Mouse (Mus musculus): Measurements from ENCODE around the gene Mob3c. TPM values are rescaled to one million over a fixed set of nuclear protein-coding genes. Genes with fewer than 3 reads are reported as not detected.

The Mob3c gene
- 8.4 and 8.8 TPM in 2 replicates for polyA plus RNA-seq (2016; fragmentation: Nextera tagmentation; extraction: Ambion mirVana)

DNA sequence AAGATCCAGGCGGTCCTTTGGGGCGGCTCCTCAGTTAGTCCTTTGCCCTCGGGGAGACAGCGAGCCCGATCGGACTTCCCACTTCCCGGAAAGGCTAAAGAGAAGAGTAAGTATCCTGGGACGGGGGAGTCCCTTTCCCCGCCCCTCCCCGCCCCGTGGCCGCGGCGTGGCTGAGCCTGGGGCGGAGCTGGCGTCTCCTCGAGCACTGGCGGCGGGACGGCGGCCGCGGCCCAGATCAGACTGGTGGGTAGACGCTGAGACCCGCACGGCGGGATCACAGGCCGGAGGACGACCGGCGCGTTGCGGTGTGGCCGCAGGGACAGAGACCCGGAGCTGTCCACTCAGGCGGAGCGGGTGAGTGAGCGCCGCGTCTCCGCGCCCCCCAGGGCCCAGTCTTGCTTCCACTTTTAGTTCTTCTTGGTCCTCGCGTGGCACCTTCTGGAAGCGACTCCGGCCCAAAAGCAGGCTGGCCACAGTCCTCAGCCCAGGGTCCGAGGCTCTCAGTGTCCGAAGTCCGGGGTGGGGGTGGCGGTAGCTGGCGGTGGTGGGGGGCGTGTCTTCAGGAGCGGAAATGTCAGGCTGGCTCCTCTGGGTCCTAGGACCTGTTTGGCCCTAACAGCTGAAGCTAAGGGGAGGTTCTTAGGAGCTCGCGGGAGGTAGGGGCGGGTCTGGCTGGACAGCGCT lies at the start of gene Mob3c:
Gene Mob3c, plus strand, starts transcription at position 205 of the 684 bp plus-strand sequence.
- Histone ChIP-seq H3K27me3 (peaks cover 8% of the 10 kb centered on the region; the same call in 1 of the 2 replicates), H3K4me2 (peak within 1 kb of the TSS; percentile 74), H3K9me3 (no peaks in the 10 kb centered on the region), H3K4me1 (replicated peaks) (peaks cover 8% of the 10 kb centered on the region), H3K36me3 (peaks cover 17% of the 10 kb centered on the region; the same call in 1 of the 2 replicates), H3K27ac (peak within 1 kb of the TSS; percentile 70), H3K9ac (replicated peaks) (peak within 1 kb of the TSS; percentile 74), H3K4me3 (replicated peaks) (peak within 1 kb of the TSS; percentile 83)
- WGBS = under 1% methylated on average over 48 of the region's 57 CpGs
- ATAC-seq (ENCODE audit: insufficient number of reproducible peaks, insufficient read depth, low FRiP score, low TSS enrichment, low read depth) = peak; percentile 79

DNA sequence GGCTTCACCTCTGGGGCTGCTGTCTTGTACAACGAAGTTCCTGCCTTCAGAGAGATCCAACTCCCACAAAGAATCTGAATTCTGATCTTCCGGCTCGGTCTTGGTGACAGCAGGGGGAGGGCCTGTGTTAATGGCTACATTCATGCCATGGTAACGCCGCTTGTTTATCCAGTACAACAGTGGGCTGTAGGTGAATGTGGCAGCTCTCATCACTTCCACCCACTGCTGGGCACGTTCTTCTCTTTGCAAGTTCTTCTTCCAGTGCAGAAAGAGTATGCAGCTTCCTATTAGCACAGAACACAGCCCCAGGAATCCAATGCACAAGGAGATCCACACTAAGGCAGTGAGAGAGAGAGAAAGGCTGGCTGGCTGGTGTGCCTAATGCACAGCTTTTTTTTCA lies 47.6 kb upstream of the Mob3c start:
- Histone ChIP-seq H3K27me3 (no peaks in the 10 kb centered on the region), H3K9me3 (no peaks in the 10 kb centered on the region), H3K27ac (no peak overlapping the region), H3K4me2 (no peak overlapping the region), H3K9ac (replicated peaks) (no peak overlapping the region), H3K4me3 (replicated peaks) (no peak overlapping the region), H3K36me3 (peaks cover 20% of the 10 kb centered on the region), H3K4me1 (replicated peaks) (peaks cover 5% of the 10 kb centered on the region)
- WGBS = 58% methylated on average over 6 of the region's 6 CpGs
- ATAC-seq (ENCODE audit: insufficient number of reproducible peaks, insufficient read depth, low FRiP score, low TSS enrichment, low read depth) = no peak

DNA sequence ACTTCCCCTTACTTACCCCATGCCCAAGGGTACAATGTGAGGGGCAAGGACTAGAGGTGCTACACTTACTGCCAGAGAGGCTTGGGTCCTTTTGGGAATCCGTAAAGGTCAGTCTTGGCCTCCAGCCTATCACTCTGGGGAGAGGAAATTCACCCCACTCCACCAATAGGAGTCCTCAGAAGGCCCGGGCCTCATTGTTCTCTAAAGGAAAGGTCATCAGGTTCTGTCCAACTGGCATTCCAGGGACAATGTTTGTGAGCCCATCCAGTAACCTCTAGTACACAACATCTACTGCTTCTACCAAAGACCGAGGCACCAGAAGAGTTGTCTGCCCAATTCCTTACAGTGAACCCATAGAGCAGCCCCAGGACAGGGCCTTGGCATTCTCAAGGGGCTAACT lies 47.0 kb upstream of the Mob3c start, which contains the start of gene Tex38:
Gene Tex38, minus strand, starts transcription at position 101 of the 400 bp plus-strand sequence.
- Histone ChIP-seq H3K27ac (no peak within 1 kb of the TSS), H3K27me3 (no peaks in the 10 kb centered on the region), H3K9ac (replicated peaks) (no peak within 1 kb of the TSS), H3K4me2 (no peak within 1 kb of the TSS), H3K4me1 (replicated peaks) (peaks cover 12% of the 10 kb centered on the region), H3K4me3 (replicated peaks) (no peak within 1 kb of the TSS), H3K36me3 (peaks cover 16% of the 10 kb centered on the region), H3K9me3 (no peaks in the 10 kb centered on the region)
- WGBS = 88% methylated on average over 3 of the region's 3 CpGs
- no peak for ATAC-seq (ENCODE audit: insufficient number of reproducible peaks, insufficient read depth, low FRiP score, low TSS enrichment, low read depth)

DNA sequence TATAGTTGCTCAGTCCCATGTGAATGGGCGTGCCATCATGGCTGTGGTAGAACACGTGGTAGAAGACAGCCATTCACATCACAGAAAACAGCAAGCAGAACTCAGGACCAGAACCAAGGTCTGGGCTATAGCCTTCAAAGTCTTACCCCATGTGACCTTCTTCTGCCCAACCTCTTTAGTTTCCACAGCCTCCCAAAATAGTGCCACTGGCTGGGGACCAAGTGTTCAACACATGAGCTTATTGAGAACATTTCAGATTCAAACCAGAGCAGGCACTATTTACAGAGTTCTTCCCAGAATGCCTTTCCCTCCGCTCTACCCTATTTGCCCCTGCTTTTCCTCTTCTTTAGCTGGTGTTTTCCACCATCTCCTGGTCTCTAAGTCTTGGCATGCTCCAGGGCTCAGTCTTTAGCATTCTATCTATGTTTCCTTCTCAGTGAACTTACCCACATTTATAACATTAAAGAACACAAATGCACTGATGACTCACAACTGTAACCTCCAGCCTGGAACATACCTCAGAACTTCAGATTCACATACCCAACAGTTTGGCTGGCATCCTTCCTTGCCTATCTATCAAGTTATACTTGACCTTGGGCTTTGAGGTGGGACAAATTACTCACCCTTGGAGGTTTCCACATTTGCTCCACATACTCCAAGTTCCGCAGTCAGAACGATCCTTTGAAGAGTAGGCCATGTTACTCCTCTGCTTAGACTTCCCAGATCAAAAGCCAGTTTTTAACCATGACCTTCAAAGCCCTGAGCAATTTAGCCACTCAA lies 45.7 kb upstream of the Mob3c start:
- Histone ChIP-seq H3K27me3 (no peaks in the 10 kb centered on the region), H3K36me3 (peaks cover 8% of the 10 kb centered on the region), H3K4me1 (replicated peaks) (peaks cover 15% of the 10 kb centered on the region), H3K4me3 (replicated peaks) (no peak overlapping the region), H3K9ac (replicated peaks) (no peak overlapping the region), H3K4me2 (no peak overlapping the region), H3K9me3 (no peaks in the 10 kb centered on the region), H3K27ac (no peak overlapping the region)
- no peak for ATAC-seq (ENCODE audit: insufficient number of reproducible peaks, insufficient read depth, low FRiP score, low TSS enrichment, low read depth)
- 86% methylated on average over 5 of the region's 5 CpGs for WGBS

DNA sequence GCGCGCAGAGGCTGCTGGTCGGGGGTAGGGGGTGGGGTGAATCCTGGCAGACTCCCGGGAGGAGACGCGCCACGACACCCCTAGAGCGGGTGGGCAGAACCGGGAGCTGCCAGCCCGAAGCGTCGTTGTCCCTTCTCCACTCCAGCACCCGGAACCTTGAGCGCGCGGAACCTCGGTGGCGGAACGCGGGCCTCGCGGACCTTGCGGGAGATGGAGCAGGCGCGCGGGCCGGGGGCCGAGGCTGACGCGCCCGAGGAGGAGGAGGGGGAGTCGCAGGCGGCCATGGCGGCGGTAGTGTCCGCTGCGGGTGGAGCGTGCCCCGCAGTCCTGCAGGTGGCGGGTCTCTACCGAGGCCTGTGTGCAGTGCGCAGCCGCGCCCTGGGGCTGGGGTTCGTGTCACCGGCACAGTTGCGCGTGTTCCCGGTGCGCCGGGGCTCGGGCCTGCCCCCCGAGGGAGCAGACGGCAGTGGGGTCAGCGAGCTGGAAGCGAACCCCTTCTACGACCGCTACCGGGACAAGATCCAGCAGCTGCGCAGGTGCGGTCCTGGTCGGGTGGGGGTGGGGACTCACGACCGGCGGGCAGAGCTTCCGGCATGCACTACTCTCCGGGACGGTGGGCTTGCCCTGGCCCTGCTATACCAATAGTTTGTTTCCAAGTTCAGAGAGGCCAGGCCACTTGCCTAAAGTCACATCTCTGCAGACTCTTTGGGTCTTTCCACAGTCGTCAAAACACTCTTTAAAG lies 43.0 kb upstream of the Mob3c start, which contains the start of gene Atpaf1:
Gene Atpaf1, plus strand, starts transcription at position 44 of the 742 bp plus-strand sequence.
- no peaks in the 10 kb centered on the region for H3K9me3 ChIP-seq
- peak; percentile 85 for ATAC-seq (ENCODE audit: insufficient number of reproducible peaks, insufficient read depth, low FRiP score, low TSS enrichment, low read depth)
- H3K4me1 ChIP-seq (replicated peaks) = peaks cover 15% of the 10 kb centered on the region
- no peaks in the 10 kb centered on the region for H3K27me3 ChIP-seq
- peak within 1 kb of the TSS; percentile 69 for H3K4me3 ChIP-seq (replicated peaks)
- peaks cover 25% of the 10 kb centered on the region for H3K36me3 ChIP-seq
- WGBS = under 1% methylated on average over 69 of the region's 69 CpGs
- H3K4me2 ChIP-seq = peak within 1 kb of the TSS; percentile 76
- H3K27ac ChIP-seq = peak within 1 kb of the TSS; percentile 26; the same call in 1 of the 2 replicates
- H3K9ac ChIP-seq (replicated peaks) = peak within 1 kb of the TSS; percentile 72

DNA sequence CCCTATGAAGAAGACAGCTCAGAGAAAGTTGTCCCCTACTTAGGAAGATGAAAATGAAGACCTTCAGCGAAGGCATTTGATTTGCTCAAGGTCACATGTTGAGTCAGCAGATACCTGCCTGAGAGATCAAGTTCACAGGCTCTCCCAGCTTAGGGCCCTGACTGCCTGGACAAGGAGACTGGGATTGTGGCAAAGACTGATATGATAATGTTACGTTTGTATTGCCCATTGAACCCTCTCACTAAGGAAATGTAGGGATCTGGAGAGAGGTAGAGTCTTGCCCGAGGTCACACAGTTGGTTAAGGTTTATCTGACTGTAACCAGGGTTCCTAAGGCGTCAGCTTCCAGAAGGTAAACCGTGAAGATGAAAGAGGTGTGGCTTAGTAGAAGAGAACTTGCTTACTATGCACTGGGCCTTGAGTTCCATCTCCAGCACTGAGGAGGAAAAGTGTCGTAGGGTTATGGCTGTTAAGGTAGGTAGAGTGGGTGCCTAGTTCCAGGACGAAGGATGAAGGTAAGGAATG lies 42.3 kb upstream of the Mob3c start:
- peak overlapping the region; percentile 76 for H3K4me2 ChIP-seq
- no peaks in the 10 kb centered on the region for H3K9me3 ChIP-seq
- H3K4me1 ChIP-seq (replicated peaks) = peaks cover 15% of the 10 kb centered on the region
- H3K4me3 ChIP-seq (replicated peaks) = peak overlapping the region; percentile 69
- H3K9ac ChIP-seq (replicated peaks) = peak overlapping the region; percentile 72
- H3K27ac ChIP-seq = no peak overlapping the region
- peaks cover 31% of the 10 kb centered on the region for H3K36me3 ChIP-seq
- no peaks in the 10 kb centered on the region for H3K27me3 ChIP-seq
- WGBS = 60% methylated on average over 7 of the region's 7 CpGs
- no peak for ATAC-seq (ENCODE audit: insufficient number of reproducible peaks, insufficient read depth, low FRiP score, low TSS enrichment, low read depth)

DNA sequence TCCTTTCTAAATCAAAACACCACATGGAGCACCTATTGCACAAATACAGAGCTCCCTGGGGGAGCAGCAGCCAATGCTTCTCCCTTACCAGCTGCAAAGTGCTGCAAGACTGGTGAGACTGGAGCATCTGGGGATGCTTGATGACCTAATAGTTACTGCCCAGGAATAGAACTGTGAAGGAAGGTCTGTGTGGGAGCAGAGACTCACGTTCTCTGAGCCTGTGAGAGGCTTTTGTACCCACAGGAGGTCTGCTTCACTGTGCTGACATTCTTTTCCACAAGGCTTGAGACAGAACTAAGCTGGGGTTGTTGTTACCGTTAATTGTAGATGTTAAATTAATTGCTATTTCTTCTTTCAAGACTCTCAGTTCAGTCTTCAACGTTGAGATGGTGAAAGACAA lies 37.0 kb upstream of the Mob3c start:
- H3K9me3 ChIP-seq = no peaks in the 10 kb centered on the region
- H3K27me3 ChIP-seq = no peaks in the 10 kb centered on the region
- H3K9ac ChIP-seq (replicated peaks) = no peak overlapping the region
- H3K4me3 ChIP-seq (replicated peaks) = no peak overlapping the region
- ATAC-seq (ENCODE audit: insufficient number of reproducible peaks, insufficient read depth, low FRiP score, low TSS enrichment, low read depth) = no peak
- peaks cover 49% of the 10 kb centered on the region for H3K36me3 ChIP-seq
- H3K4me2 ChIP-seq = no peak overlapping the region
- H3K4me1 ChIP-seq (replicated peaks) = peaks cover 20% of the 10 kb centered on the region
- no peak overlapping the region for H3K27ac ChIP-seq
- 78% methylated on average over 3 of the region's 3 CpGs for WGBS

GRCm38 (mm10) chr4:115795360-115795759 lies 32.5 kb upstream of the Mob3c start:
- H3K27me3 ChIP-seq = no peaks in the 10 kb centered on the region
- H3K9me3 ChIP-seq = no peaks in the 10 kb centered on the region
- 24% methylated on average over 3 of the region's 3 CpGs for WGBS
- no peak overlapping the region for H3K4me3 ChIP-seq (replicated peaks)
- ATAC-seq (ENCODE audit: insufficient number of reproducible peaks, insufficient read depth, low FRiP score, low TSS enrichment, low read depth) = peak; percentile 74
- peak overlapping the region; percentile 75 for H3K27ac ChIP-seq
- H3K9ac ChIP-seq (replicated peaks) = no peak overlapping the region
- H3K4me1 ChIP-seq (replicated peaks) = peaks cover 19% of the 10 kb centered on the region
- H3K36me3 ChIP-seq = peaks cover 59% of the 10 kb centered on the region
- H3K4me2 ChIP-seq = no peak overlapping the region

DNA sequence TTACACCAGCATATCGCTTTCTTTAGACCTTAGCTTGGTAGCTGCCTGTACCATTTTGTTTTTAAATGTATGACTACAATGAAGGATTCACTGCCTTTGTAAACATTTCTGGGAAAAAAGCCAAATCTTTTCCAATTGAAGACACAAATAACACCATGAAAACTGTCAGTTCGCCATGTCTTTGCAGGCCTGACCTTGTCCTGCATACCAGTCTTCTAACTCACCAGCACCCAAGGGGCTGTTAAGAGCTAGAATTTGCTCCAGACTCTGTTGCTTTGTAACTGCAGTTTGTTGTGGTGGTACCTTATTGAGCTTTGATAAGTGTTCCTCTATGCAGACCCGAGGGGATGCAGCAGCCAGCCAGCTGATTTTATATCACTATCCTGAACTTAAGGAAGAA lies 27.9 kb upstream of the Mob3c start:
- H3K27ac ChIP-seq = no peak overlapping the region
- H3K9me3 ChIP-seq = no peaks in the 10 kb centered on the region
- WGBS = 93% methylated on average over 3 of the region's 3 CpGs
- H3K4me3 ChIP-seq (replicated peaks) = no peak overlapping the region
- ATAC-seq (ENCODE audit: insufficient number of reproducible peaks, insufficient read depth, low FRiP score, low TSS enrichment, low read depth) = no peak
- peaks cover 56% of the 10 kb centered on the region for H3K36me3 ChIP-seq
- H3K27me3 ChIP-seq = no peaks in the 10 kb centered on the region
- peaks cover 12% of the 10 kb centered on the region for H3K4me1 ChIP-seq (replicated peaks)
- no peak overlapping the region for H3K9ac ChIP-seq (replicated peaks)
- no peak overlapping the region for H3K4me2 ChIP-seq

GRCm38 (mm10) chr4:115812326-115812725 lies 15.6 kb upstream of the Mob3c start:
- H3K27me3 ChIP-seq = no peaks in the 10 kb centered on the region
- H3K4me3 ChIP-seq (replicated peaks) = no peak overlapping the region
- H3K9me3 ChIP-seq = no peaks in the 10 kb centered on the region
- WGBS = 89% methylated on average over 4 of the region's 4 CpGs
- no peaks in the 10 kb centered on the region for H3K4me1 ChIP-seq (replicated peaks)
- peaks cover 51% of the 10 kb centered on the region for H3K36me3 ChIP-seq
- H3K9ac ChIP-seq (replicated peaks) = no peak overlapping the region
- no peak for ATAC-seq (ENCODE audit: insufficient number of reproducible peaks, insufficient read depth, low FRiP score, low TSS enrichment, low read depth)
- H3K4me2 ChIP-seq = no peak overlapping the region
- no peak overlapping the region for H3K27ac ChIP-seq

- H3K36me3 ChIP-seq = peaks cover 47% of the 10 kb centered on the region
- 90% methylated on average over 5 of the region's 5 CpGs for WGBS
- no peak for ATAC-seq (ENCODE audit: insufficient number of reproducible peaks, insufficient read depth, low FRiP score, low TSS enrichment, low read depth)
Measured at GRCm38 (mm10) chr4:115815606-115816005, 12.3 kb upstream of the Mob3c start.

More at GRCm38 (mm10) chr4:115815606-115816005, 12.3 kb upstream of the Mob3c start:
- no peak overlapping the region for H3K9ac ChIP-seq (replicated peaks)
- H3K27ac ChIP-seq = no peak overlapping the region
- no peak overlapping the region for H3K4me3 ChIP-seq (replicated peaks)
- H3K4me2 ChIP-seq = no peak overlapping the region
- H3K27me3 ChIP-seq = no peaks in the 10 kb centered on the region
- no peaks in the 10 kb centered on the region for H3K4me1 ChIP-seq (replicated peaks)
- H3K9me3 ChIP-seq = no peaks in the 10 kb centered on the region
